Mouse (Mus musculus): ENCODE measurements around the gene Skap1. TPM values are rescaled to one million over a fixed set of nuclear protein-coding genes. Genes with fewer than 3 reads are reported as not detected.

Skap1 gene
- polyA plus RNA-seq, 1 experiment, result not detected

DNA sequence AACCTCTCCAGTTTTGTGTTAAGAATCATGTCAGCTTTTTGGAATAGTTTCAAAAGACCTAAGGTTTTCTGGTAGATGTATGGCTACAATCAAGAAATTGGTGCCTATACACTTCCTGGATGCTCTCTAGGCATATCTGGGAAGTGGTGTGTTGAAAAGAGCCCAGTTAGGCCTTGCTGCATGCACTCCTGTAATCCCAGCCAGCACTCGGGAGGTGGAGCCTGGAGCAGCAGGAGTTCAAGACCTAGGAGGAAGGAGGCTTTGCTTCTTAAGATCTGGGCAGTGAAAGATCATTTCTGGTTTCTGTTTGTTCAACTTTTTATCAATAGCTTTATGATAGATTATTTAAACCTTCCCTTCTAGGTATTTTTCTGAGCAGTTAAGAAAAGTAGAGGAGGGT is 326.3 kb downstream of the Skap1 start:
- Histone ChIP-seq H3K4me1 (ENCODE audit: control insufficient read depth, insufficient read depth, low read length) (no peaks in the 10 kb centered on the region; the same call in 1 of the 2 replicates), H3K27ac (ENCODE audit: insufficient read depth, low read length) (no peak overlapping the region), H3K4me3 (ENCODE audit: insufficient read depth, low read length) (peak overlapping the region; percentile 25)
- no peak for TF ChIP-seq POLR2A (IDR thresholded peaks at IDR 0.05; ENCODE audit: low read depth, low read length)
- TF ChIP-seq CTCF (IDR thresholded peaks at IDR 0.05; ENCODE audit: borderline replicate concordance, insufficient read depth, low read length), result no peak

DNA sequence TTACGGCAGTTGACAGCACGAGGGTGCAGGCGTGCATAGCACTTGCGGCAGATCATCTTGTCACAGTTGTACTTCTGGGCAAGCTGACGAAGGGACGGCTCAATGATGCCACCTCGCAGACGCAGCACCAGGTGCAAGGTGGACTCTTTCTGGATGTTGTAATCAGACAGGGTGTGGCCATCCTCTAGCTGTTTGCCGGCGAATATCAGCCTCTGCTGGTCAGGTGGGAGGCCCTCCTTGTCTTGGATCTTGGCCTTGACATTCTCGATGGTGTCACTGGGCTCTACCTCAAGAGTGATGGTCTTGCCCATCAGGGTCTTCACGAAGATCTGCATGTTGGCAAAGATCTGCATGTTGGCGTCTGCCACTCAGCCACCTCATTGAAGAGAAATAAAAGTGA is 331.1 kb downstream of the Skap1 start:
- Histone ChIP-seq H3K4me1 (ENCODE audit: control insufficient read depth, insufficient read depth, low read length) (no peaks in the 10 kb centered on the region; the same call in 1 of the 2 replicates), H3K27ac (ENCODE audit: insufficient read depth, low read length) (no peak overlapping the region), H3K4me3 (ENCODE audit: insufficient read depth, low read length) (no peak overlapping the region)
- no peak for TF ChIP-seq POLR2A (IDR thresholded peaks at IDR 0.05; ENCODE audit: low read depth, low read length)
- TF ChIP-seq CTCF (IDR thresholded peaks at IDR 0.05; ENCODE audit: borderline replicate concordance, insufficient read depth, low read length), result no peak

DNA sequence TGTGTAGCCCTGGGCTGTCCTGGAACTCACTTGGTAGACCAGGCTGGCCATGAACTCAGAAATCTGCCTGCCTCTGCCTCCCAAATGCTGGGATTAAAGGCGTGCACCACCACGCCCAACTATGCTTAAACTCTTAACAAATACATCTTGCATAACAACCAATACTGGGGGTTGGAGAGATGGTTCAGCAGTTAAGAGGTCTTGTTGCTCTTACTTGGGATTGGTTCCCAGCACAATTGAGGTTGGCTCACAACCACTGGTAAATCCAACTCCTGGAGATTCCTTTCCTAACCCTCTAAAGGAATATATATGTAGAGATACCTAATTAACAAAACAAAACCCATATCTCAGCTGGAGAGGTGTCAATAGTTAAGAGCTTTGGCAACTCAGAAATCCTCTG is 331.7 kb downstream of the Skap1 start:
- Histone ChIP-seq H3K4me3 (ENCODE audit: insufficient read depth, low read length) (no peak overlapping the region), H3K27ac (ENCODE audit: insufficient read depth, low read length) (no peak overlapping the region), H3K4me1 (ENCODE audit: control insufficient read depth, insufficient read depth, low read length) (no peaks in the 10 kb centered on the region)
- TF ChIP-seq CTCF (IDR thresholded peaks at IDR 0.05; ENCODE audit: borderline replicate concordance, insufficient read depth, low read length), result no peak
- no peak for TF ChIP-seq POLR2A (IDR thresholded peaks at IDR 0.05; ENCODE audit: low read depth, low read length)

DNA sequence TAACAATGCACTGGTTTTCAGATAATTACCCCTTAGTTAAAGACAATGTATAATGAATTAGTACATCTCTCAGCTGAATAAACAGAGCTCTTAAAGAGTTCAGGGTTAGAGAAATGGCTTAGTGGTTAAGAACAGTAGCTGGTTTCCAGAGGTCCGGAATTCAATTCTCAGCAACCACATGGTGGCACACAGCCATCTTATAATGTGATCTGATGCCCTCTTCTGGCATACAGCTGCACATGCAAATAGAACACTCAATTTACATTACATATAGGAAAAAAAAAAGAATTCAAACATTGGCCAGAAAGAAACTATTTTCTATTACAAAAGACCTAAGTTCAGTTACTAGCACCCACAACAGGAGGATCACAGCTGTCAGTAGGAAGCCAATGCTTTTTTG is 332.2 kb downstream of the Skap1 start:
- H3K4me1 ChIP-seq (ENCODE audit: control insufficient read depth, insufficient read depth, low read length), result no peaks in the 10 kb centered on the region
- TF ChIP-seq POLR2A (IDR thresholded peaks at IDR 0.05; ENCODE audit: low read depth, low read length) (no peak), CTCF (IDR thresholded peaks at IDR 0.05; ENCODE audit: borderline replicate concordance, insufficient read depth, low read length) (no peak)
- no peak overlapping the region for H3K27ac ChIP-seq (ENCODE audit: insufficient read depth, low read length)
- no peak overlapping the region for H3K4me3 ChIP-seq (ENCODE audit: insufficient read depth, low read length)

DNA sequence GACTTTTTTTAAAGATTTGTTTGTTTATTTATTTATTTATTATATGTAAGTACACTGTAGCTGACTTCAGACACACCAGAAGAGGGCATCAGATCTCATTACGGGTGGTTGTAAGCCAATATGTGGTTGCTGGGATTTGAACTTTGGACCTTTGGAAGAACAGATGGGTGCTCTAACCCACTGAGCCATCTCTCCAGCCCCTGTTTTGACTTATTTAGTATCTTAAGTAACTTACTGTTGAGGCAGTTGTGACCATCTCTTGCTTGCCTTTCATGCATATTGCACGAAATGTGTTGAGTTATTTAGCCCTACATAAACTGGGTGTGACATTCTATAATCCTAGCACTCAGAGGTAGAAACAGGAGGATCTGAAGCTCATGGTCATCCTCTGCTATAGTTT is 335.1 kb downstream of the Skap1 start:
- no peak for TF ChIP-seq POLR2A (IDR thresholded peaks at IDR 0.05; ENCODE audit: low read depth, low read length)
- no peak for TF ChIP-seq CTCF (IDR thresholded peaks at IDR 0.05; ENCODE audit: borderline replicate concordance, insufficient read depth, low read length)
- H3K4me1 ChIP-seq (ENCODE audit: control insufficient read depth, insufficient read depth, low read length), result no peaks in the 10 kb centered on the region
- no peak overlapping the region for H3K27ac ChIP-seq (ENCODE audit: insufficient read depth, low read length)
- no peak overlapping the region for H3K4me3 ChIP-seq (ENCODE audit: insufficient read depth, low read length)

DNA sequence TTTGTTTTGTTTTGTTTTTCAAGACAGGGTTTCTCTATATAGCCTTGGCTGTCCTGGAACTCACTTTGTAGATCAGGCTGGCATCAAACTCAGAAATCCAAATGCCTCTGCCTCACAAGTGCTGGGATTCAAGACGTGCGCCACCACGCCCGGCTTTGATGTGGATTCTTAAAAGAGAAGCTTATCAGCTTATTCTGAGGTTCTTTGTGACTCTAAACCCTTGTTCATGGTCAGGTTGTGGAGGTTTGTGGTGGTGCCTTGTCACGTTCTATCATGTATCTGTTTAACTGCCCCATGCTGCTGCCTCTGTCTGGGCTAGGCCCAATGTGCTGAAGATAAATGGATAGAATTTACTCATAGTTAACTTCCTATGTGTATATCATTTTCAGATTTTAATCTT is 341.2 kb downstream of the Skap1 start:
- TF ChIP-seq CTCF (IDR thresholded peaks at IDR 0.05; ENCODE audit: borderline replicate concordance, insufficient read depth, low read length) (no peak), POLR2A (IDR thresholded peaks at IDR 0.05; ENCODE audit: low read depth, low read length) (no peak)
- no peak overlapping the region for H3K4me3 ChIP-seq (ENCODE audit: insufficient read depth, low read length)
- no peak overlapping the region for H3K27ac ChIP-seq (ENCODE audit: insufficient read depth, low read length)
- no peaks in the 10 kb centered on the region for H3K4me1 ChIP-seq (ENCODE audit: control insufficient read depth, insufficient read depth, low read length)

DNA sequence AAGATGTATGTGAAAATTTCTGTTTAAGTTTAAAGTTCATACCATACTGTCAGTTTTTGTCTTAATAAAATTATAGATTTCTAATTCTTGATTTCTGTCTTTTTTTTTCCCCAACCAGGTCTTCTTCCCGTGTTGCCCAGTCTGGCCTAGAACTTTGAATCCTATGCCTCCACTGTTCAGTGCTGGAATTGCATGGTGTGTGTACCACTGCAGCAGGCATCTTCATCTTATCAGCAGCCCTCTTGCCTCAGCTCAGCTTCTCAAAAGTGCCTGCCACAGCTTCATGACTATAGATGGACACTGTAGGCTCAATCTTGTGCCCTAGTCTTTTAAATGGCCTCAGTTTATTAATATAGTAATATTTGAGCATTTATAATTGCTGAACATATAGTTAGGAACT is 343.7 kb downstream of the Skap1 start:
- no peak for TF ChIP-seq POLR2A (IDR thresholded peaks at IDR 0.05; ENCODE audit: low read depth, low read length)
- no peak for TF ChIP-seq CTCF (IDR thresholded peaks at IDR 0.05; ENCODE audit: borderline replicate concordance, insufficient read depth, low read length)
- Histone ChIP-seq H3K4me1 (ENCODE audit: control insufficient read depth, insufficient read depth, low read length) (no peaks in the 10 kb centered on the region), H3K27ac (ENCODE audit: insufficient read depth, low read length) (no peak overlapping the region), H3K4me3 (ENCODE audit: insufficient read depth, low read length) (no peak overlapping the region)

Other genes starting within 250 kb of the Skap1 start
- 43.5 and 51.7 TPM in 2 replicates for gene Hoxb9, start 193.1 kb upstream of the Skap1 start, polyA plus RNA-seq (2011; ENCODE audit: insufficient read length, low read depth, missing spikeins)
- 11.7 and 20.1 TPM in 2 replicates for gene Hoxb8, start 182.7 kb upstream of the Skap1 start, polyA plus RNA-seq (2011; ENCODE audit: insufficient read length, low read depth, missing spikeins)
- 13.1 and 22.5 TPM in 2 replicates for gene Hoxb7, start 178.0 kb upstream of the Skap1 start, polyA plus RNA-seq (2011; ENCODE audit: insufficient read length, low read depth, missing spikeins)
- gene Hoxb6, start 172.1 kb upstream of the Skap1 start, polyA plus RNA-seq (2011; ENCODE audit: insufficient read length, low read depth, missing spikeins), result 9.6 and 14.1 TPM in 2 replicates
- gene Hoxb5, start 161.3 kb upstream of the Skap1 start, polyA plus RNA-seq (2011; ENCODE audit: insufficient read length, low read depth, missing spikeins), result 4.1 and 5.9 TPM in 2 replicates
- gene Hoxb4, start 146.3 kb upstream of the Skap1 start, polyA plus RNA-seq (2011; ENCODE audit: insufficient read length, low read depth, missing spikeins), result 8.3 and 10.4 TPM in 2 replicates
- 19.1 and 21.9 TPM in 2 replicates for gene Hoxb3, start 141.3 kb upstream of the Skap1 start, polyA plus RNA-seq (2011; ENCODE audit: insufficient read length, low read depth, missing spikeins)
- 6.6 and 11.0 TPM in 2 replicates for gene Hoxb2, start 114.1 kb upstream of the Skap1 start, polyA plus RNA-seq (2011; ENCODE audit: insufficient read length, low read depth, missing spikeins)
- gene Hoxb1, start 98.8 kb upstream of the Skap1 start, polyA plus RNA-seq (2011; ENCODE audit: insufficient read length, low read depth, missing spikeins), result not detected in 2 replicates